Mouse (Mus musculus) embryonic facial prominence, embryonic 15.5 days (tissue): ENCODE measurements around the gene Dnah9. TPM values are rescaled to one million over a fixed set of nuclear protein-coding genes. Genes with fewer than 3 reads are reported as not detected.

ENCODE experiments used
- ATAC-seq: fragments of 200-750 bp; cut with Nextera tagmentation; 2 replicates; pipeline ENCODE4 v1.8.0; 2017; ENCODE audit warnings: low read depth, moderate TSS enrichment; ENCODE audit not compliant: insufficient number of reproducible peaks, low FRiP score, low TSS enrichment
- H3K27ac ChIP-seq: fragments of 300-500 bp; sonication (generic); replicated peaks from 2 replicates; pipeline ENCODE4 v1.5.1; 2015; ENCODE audit warnings: mild to moderate bottlenecking, inconsistent platforms
- H3K27me3 ChIP-seq: fragments of 300-500 bp; sonication (generic); 2 replicates; pipeline ENCODE4 v1.6.1; 2015; ENCODE audit warnings: inconsistent platforms
- H3K36me3 ChIP-seq: fragments of 300-500 bp; sonication (generic); 2 replicates; pipeline ENCODE4 v1.6.1; 2015; ENCODE audit warnings: mild to moderate bottlenecking, inconsistent platforms
- H3K4me1 ChIP-seq: fragments of 300-500 bp; sonication (generic); 2 replicates; pipeline ENCODE4 v1.6.1; 2015; ENCODE audit warnings: inconsistent platforms
- H3K4me2 ChIP-seq: fragments of 300-500 bp; sonication (generic); replicated peaks from 2 replicates; pipeline ENCODE4 v1.6.1; 2015; ENCODE audit warnings: mild to moderate bottlenecking, inconsistent platforms
- H3K4me3 ChIP-seq: fragments of 300-500 bp; sonication (generic); replicated peaks from 2 replicates; pipeline ENCODE4 v1.5.1; 2015; ENCODE audit warnings: mild to moderate bottlenecking, inconsistent platforms
- H3K9ac ChIP-seq: fragments of 300-500 bp; sonication (generic); 2 replicates; pipeline ENCODE4 v1.6.1; 2015; ENCODE audit warnings: inconsistent platforms
- H3K9me3 ChIP-seq: fragments of 300-500 bp; sonication (generic); replicated peaks from 2 replicates; pipeline ENCODE4 v1.6.1; 2016; ENCODE audit warnings: inconsistent platforms
- WGBS: fragments of 180-500 bp; shearing (Covaris S2); methylation state at CpG from one replicate; pipeline ENCODE4 v1.1.7; 2015; 5-methylcytosine and 5-hydroxymethylcytosine counted together
- polyA plus RNA-seq: library from polyadenylated mRNA; unstranded; fragments of >200 nt; fragmentation: Nextera tagmentation; extraction: Ambion mirVana; gene quantifications from 2 replicates; pipeline ENCODE4 v1.2.1, GENCODE M21; 2015

Gene Dnah9
- polyA plus RNA-seq, 1 experiment from 2014 or later = 0.84 TPM

DNA sequence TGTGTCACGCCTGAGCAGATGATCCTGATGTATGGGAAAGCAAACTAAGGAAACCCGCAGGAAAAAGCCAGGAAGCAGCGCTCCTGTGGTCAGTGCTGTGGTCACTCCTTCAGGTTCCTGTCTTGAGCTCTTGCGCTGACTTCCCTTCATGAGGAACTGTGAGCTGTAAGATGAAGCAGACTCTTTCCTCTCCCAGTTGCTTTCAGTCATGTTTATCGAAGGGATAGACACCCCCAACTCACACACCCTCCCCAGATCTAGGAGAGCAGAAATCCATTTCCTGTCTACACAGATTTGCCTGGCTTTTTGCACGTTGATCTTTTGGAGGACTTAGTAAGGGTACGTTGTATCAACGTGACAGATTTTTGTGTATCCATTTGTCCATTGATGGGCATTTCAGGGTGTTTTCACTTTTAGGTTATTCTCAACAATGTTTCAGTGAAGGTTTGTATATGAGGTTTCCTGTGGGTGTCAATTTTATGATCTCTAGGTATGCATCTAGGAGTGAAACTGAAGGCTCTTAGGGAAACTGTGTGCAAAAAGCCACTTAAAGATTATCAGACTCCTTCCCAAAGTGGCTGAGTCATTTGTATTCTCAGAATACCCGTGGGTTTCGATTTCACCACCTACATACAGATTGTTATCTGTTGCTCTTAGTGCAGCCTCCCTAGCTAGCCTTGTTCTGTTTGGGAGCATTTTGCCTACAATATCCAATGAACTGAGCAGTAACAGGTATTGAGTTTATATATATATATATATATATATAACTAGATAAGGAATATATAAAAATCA, 373.7 kb downstream of the Dnah9 start:
- no peaks in the 10 kb centered on the region for H3K27me3 ChIP-seq
- WGBS = 71% methylated on average over 10 of the region's 10 CpGs
- no peak overlapping the region for H3K27ac ChIP-seq
- H3K9ac ChIP-seq = no peak overlapping the region
- no peaks in the 10 kb centered on the region for H3K4me1 ChIP-seq
- no peak overlapping the region for H3K4me3 ChIP-seq
- no peaks in the 10 kb centered on the region for H3K9me3 ChIP-seq
- no peaks in the 10 kb centered on the region for H3K36me3 ChIP-seq
- H3K4me2 ChIP-seq = no peak overlapping the region
- no peak for ATAC-seq

DNA sequence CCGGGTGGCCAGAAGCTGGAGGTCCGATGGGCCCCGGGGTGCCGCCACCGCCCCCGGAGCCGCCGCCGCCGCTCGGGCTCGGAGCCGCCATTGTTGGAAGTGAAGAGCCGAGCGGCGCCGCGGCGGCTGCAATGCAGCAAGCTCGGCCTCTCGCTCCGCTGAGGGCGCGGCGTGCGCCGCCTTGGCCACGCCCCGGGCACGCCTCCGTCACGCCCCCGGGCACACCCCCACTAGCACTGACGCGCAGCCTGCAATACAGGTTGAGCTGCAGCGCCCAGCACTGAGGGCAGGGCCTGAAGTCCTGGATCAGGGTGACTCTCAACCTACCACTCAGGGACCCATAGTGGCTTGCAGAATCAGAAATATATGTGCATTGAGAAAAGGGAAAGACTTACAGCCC, 380.2 kb downstream of the Dnah9 start, which contains the start of gene Map2k4:
TSS of gene Map2k4 (minus strand) at position 144 of the 400 bp plus-strand sequence.
- Histone ChIP-seq H3K9ac (peak within 1 kb of the TSS; percentile 96), H3K9me3 (no peaks in the 10 kb centered on the region), H3K4me1 (peaks cover 15% of the 10 kb centered on the region), H3K27me3 (no peaks in the 10 kb centered on the region), H3K27ac (peak within 1 kb of the TSS; percentile 89), H3K4me3 (peak within 1 kb of the TSS; percentile 95), H3K36me3 (no peaks in the 10 kb centered on the region), H3K4me2 (peak within 1 kb of the TSS; percentile 51)
- WGBS = under 1% methylated on average over 36 of the region's 36 CpGs
- peak; percentile 99 for ATAC-seq

DNA sequence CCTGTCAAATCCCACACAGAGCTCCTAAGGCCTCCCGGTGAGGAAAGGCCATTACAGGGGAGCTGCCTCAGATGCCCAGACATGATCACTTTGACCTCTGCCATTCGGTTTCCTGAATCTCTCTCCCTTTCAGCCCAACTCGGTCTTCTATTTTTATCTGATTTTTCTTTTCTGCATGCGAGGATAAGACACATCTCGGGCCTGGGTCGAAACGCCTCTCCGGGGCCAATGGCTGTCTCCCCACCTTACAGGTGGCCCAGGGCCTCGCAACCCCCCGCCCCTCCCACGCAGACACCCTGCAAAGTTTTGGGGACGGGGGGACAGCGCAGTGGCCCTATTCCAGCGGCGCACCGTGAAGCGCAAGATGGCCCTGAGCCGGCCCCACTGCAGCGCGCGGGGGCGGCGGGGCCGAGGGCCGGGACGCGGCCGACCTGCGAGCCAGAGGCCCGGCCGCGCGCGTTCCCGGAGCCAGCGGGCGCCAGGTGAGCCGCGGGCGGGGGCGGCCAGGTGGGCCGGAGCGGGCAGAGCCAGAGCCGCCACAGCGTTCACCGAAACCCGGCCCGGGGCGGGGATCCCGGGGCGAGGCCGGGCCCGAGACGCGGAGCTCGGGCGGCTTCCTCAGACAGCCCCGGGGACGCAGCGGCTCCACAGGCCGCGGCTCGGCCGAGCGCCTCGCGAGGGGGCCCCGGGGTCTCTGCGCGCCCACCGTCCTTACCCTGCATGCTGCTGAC, 380.8 kb downstream of the Dnah9 start:
- Histone ChIP-seq H3K4me1 (peaks cover 15% of the 10 kb centered on the region), H3K36me3 (no peaks in the 10 kb centered on the region), H3K4me2 (peak overlapping the region; percentile 51), H3K27ac (peak overlapping the region; percentile 89), H3K27me3 (no peaks in the 10 kb centered on the region), H3K4me3 (peak overlapping the region; percentile 95), H3K9ac (peak overlapping the region; percentile 96), H3K9me3 (no peaks in the 10 kb centered on the region)
- peak; percentile 88 for ATAC-seq
- under 1% methylated on average over 60 of the region's 71 CpGs for WGBS

DNA sequence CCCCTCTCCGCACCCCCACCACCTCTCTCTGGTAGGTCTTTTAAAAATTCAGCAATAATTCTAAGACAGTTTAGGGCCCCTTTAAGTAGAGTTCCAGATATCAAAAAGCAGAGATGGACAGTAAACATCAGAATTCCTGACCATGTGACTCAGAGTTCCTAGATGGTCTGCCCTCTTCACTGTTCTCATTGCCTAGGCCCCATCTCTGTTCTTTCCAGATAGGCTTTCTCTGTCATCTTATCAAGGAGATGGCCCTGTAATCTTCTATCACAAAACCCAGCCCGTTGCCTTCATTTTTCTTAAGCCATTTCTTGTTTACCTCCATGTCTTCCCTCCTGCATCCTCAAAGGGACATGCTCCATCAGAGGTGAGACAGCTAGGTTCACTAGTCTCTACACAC, 382.2 kb downstream of the Dnah9 start:
- H3K9me3 ChIP-seq = no peaks in the 10 kb centered on the region
- no peak overlapping the region for H3K9ac ChIP-seq
- 0 out of 2 replicates have a peak, but pooled peaks cover under 1% of the 10 kb centered on the region for H3K36me3 ChIP-seq
- H3K4me1 ChIP-seq = peaks cover 15% of the 10 kb centered on the region
- WGBS = 88% methylated on average over 2 of the region's 2 CpGs
- ATAC-seq = no peak
- H3K27me3 ChIP-seq = no peaks in the 10 kb centered on the region
- H3K27ac ChIP-seq = no peak overlapping the region
- peak overlapping the region; percentile 51; the same call in 1 of the 2 replicates for H3K4me2 ChIP-seq
- peak overlapping the region; percentile 95; the same call in 1 of the 2 replicates for H3K4me3 ChIP-seq

DNA sequence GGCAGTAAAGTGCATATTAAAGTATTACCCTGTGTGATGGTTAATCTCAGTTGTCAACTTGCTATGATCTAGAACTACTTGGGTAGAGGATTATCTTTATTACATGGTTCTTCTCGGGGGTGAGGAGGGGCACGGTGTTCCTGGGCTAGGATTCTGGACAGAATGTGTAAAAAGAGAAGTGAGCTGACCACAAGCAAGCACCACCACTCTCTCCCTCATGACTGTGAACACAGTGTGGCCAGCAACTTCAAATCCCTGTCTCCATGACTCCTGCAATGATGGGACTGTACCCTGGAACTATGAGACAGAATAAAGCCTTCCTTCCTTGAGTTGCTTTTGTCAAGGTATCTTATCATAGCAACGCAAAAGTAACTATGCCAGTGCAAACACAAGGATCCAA, 386.8 kb downstream of the Dnah9 start:
- Histone ChIP-seq H3K4me3 (no peak overlapping the region), H3K4me1 (peaks cover 23% of the 10 kb centered on the region), H3K36me3 (peaks cover 16% of the 10 kb centered on the region; the same call in 1 of the 2 replicates), H3K27ac (no peak overlapping the region), H3K9me3 (no peaks in the 10 kb centered on the region), H3K27me3 (no peaks in the 10 kb centered on the region), H3K9ac (no peak overlapping the region), H3K4me2 (no peak overlapping the region)
- no peak for ATAC-seq
- 86% methylated on average over 3 of the region's 3 CpGs for WGBS
